Mouse (Mus musculus): ENCODE data around the gene Otud4. TPM values are rescaled to one million over a fixed set of nuclear protein-coding genes. Genes with fewer than 3 reads are reported as not detected.
A peak's percentile ranks its signal among the peaks of the same experiment; 100 is the strongest.

Otud4 gene
- polyA plus RNA-seq, 1 experiment from 2014 or later, result 29.7 TPM

GRCm38 (mm10) chr8:79692531-79692930 lies 53.1 kb downstream of the Otud4 start:
- peaks cover 8% of the 10 kb centered on the region; the same call in 1 of the 2 replicates for H3K36me3 ChIP-seq (ENCODE audit: control insufficient read depth, insufficient read depth, low read length)
- H3K27me3 ChIP-seq (ENCODE audit: control insufficient read depth, insufficient read depth, low read length), result no peaks in the 10 kb centered on the region
- DNase-seq (ENCODE audit: low spot score), result no peak
- H3K4me1 ChIP-seq (replicated peaks; ENCODE audit: control insufficient read depth, insufficient read depth, low read length), result no peaks in the 10 kb centered on the region
- H3K4me3 ChIP-seq (ENCODE audit: low read depth, low read length), result no peak overlapping the region
- no peaks in the 10 kb centered on the region for H3K9me3 ChIP-seq (ENCODE audit: control insufficient read depth, low read length)
- WGBS, result 92% methylated on average over 2 of the region's 2 CpGs
- H3K9ac ChIP-seq (ENCODE audit: low read length), result no peak overlapping the region
- H3K4me2 ChIP-seq (ENCODE audit: low read depth, low read length, severe bottlenecking), result no peak overlapping the region
- ATAC-seq (replicated peaks; ENCODE audit: low FRiP score), result no peak
- H3K27ac ChIP-seq (ENCODE audit: low read depth, low read length), result no peak overlapping the region

DNA sequence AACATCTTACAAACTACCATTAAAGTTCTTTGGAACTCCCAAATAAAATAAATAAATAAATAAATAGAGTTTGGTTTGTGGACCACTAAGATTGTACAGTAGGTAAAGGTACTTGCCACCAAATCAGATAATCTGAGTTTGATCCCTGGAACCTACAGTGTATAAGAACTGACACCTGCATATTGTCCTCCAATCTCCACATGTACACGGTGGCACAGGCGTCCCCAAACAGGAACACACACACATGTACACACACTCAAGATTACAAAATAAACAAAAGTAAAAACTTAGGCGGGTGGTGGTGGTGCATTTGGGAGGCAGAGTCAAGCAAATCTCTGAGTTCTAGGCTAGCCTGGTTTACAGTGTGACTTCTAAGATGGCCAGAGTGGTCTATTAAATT lies 67.3 kb downstream of the Otud4 start:
- peaks cover 10% of the 10 kb centered on the region for H3K36me3 ChIP-seq (ENCODE audit: control insufficient read depth, insufficient read depth, low read length)

DNA sequence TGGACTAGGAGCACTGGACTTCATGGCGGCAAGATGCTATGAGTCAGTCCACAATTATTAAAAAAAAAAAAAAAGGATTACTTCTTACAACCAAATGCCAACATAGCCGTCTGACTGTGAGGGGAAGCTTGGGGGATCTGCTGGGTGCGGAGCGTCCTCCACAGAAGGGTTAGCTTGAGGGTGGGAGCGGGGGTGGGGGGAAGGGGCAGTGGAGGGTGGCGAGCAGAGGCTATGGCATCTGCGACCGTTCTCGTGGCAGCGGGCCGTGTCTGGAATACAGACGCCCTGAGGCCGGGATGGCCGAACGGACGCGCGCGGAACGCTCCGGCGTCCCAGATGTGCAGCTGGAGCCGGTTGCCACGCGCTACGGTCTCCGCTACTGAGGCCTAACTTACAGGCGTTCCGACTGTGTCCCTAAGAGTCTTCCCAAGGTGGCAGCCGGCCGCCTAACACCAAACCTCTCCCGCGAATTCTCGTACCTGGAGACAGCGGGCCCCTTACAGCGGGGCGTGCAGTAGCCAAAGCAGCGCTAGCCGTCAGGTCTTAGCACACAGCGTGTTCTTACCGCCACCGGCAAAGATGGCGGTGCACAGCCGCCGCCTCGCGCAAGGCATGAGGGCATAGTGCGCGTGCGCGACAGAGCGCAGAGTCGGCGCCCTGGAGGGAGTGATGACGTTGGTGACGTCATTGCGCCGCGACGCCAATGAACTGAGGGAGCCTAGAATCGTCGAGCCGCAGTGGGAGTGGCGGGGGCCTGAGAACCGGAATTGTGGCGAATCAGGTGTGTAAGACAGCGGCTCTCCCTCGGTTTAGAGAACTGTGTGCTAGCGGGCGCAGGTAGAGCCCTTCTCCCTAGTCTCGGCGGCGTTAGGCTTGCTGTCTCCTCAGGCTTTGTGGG lies 71.9 kb downstream of the Otud4 start, which contains the start of the genes Abce1 and Anapc10:
Gene Abce1 (minus strand): TSS at position 677 of the 898 bp plus-strand sequence.
Gene Anapc10 (plus strand): TSS at position 757 of the 898 bp plus-strand sequence.
- Histone ChIP-seq H3K36me3 (ENCODE audit: control insufficient read depth, insufficient read depth, low read length) (no peaks in the 10 kb centered on the region), H3K4me3 (ENCODE audit: low read depth, low read length) (peak within 1 kb of the TSS; percentile 89)
- ATAC-seq (replicated peaks; ENCODE audit: low FRiP score), result peak; percentile 98

More for the DNA sequence above, 67.3 kb downstream of the Otud4 start:
- Histone ChIP-seq H3K9ac (ENCODE audit: low read length) (no peak overlapping the region), H3K4me3 (ENCODE audit: low read depth, low read length) (no peak overlapping the region), H3K4me2 (ENCODE audit: low read depth, low read length, severe bottlenecking) (no peak overlapping the region), H3K27ac (ENCODE audit: low read depth, low read length) (no peak overlapping the region), H3K27me3 (ENCODE audit: control insufficient read depth, insufficient read depth, low read length) (no peaks in the 10 kb centered on the region), H3K4me1 (replicated peaks; ENCODE audit: control insufficient read depth, insufficient read depth, low read length) (no peaks in the 10 kb centered on the region), H3K9me3 (ENCODE audit: control insufficient read depth, low read length) (no peaks in the 10 kb centered on the region)
- 91% methylated on average over 3 of the region's 3 CpGs for WGBS
- DNase-seq (ENCODE audit: low spot score), result no peak
- no peak for ATAC-seq (replicated peaks; ENCODE audit: low FRiP score)

GRCm38 (mm10) chr8:79712676-79713075 lies 73.3 kb downstream of the Otud4 start:
- Histone ChIP-seq H3K4me2 (ENCODE audit: low read depth, low read length, severe bottlenecking) (peak overlapping the region; percentile 19; the same call in 1 of the 2 replicates), H3K4me1 (replicated peaks; ENCODE audit: control insufficient read depth, insufficient read depth, low read length) (no peaks in the 10 kb centered on the region), H3K9me3 (ENCODE audit: control insufficient read depth, low read length) (no peaks in the 10 kb centered on the region), H3K27me3 (ENCODE audit: control insufficient read depth, insufficient read depth, low read length) (no peaks in the 10 kb centered on the region), H3K4me3 (ENCODE audit: low read depth, low read length) (no peak overlapping the region), H3K36me3 (ENCODE audit: control insufficient read depth, insufficient read depth, low read length) (no peaks in the 10 kb centered on the region), H3K9ac (ENCODE audit: low read length) (no peak overlapping the region), H3K27ac (ENCODE audit: low read depth, low read length) (no peak overlapping the region)
- ATAC-seq (replicated peaks; ENCODE audit: low FRiP score), result no peak
- WGBS, result 56% methylated on average over 6 of the region's 6 CpGs
- no peak for DNase-seq (ENCODE audit: low spot score)

More for the DNA sequence above, 71.9 kb downstream of the Otud4 start, which contains the start of the genes Abce1 and Anapc10:
- Histone ChIP-seq H3K27ac (ENCODE audit: low read depth, low read length) (peak within 1 kb of the TSS; percentile 57), H3K27me3 (ENCODE audit: control insufficient read depth, insufficient read depth, low read length) (no peaks in the 10 kb centered on the region), H3K9ac (ENCODE audit: low read length) (peak within 1 kb of the TSS; percentile 90), H3K9me3 (ENCODE audit: control insufficient read depth, low read length) (no peaks in the 10 kb centered on the region), H3K4me2 (ENCODE audit: low read depth, low read length, severe bottlenecking) (peak within 1 kb of the TSS; percentile 73), H3K4me1 (replicated peaks; ENCODE audit: control insufficient read depth, insufficient read depth, low read length) (no peaks in the 10 kb centered on the region)
- DNase-seq (ENCODE audit: low spot score), result peak; percentile 98
- whole genome bisulfite sequencing, result 0% methylated on average over 71 of the region's 73 CpGs

- ATAC-seq (replicated peaks; ENCODE audit: low FRiP score) (no peak), DNase-seq (ENCODE audit: low spot score) (no peak)
- no peak overlapping the region for H3K27ac ChIP-seq (ENCODE audit: low read depth, low read length)
- H3K4me3 ChIP-seq (ENCODE audit: low read depth, low read length), result no peak overlapping the region
- H3K27me3 ChIP-seq (ENCODE audit: control insufficient read depth, insufficient read depth, low read length), result no peaks in the 10 kb centered on the region
- no peak overlapping the region for H3K9ac ChIP-seq (ENCODE audit: low read length)
- H3K9me3 ChIP-seq (ENCODE audit: control insufficient read depth, low read length), result no peaks in the 10 kb centered on the region
- no peaks in the 10 kb centered on the region for H3K4me1 ChIP-seq (replicated peaks; ENCODE audit: control insufficient read depth, insufficient read depth, low read length)
- no peak overlapping the region for H3K4me2 ChIP-seq (ENCODE audit: low read depth, low read length, severe bottlenecking)
- no peaks in the 10 kb centered on the region; the same call in 1 of the 2 replicates for H3K36me3 ChIP-seq (ENCODE audit: control insufficient read depth, insufficient read depth, low read length)
Observed at GRCm38 (mm10) chr8:79721537-79721936, 82.1 kb downstream of the Otud4 start.

DNA sequence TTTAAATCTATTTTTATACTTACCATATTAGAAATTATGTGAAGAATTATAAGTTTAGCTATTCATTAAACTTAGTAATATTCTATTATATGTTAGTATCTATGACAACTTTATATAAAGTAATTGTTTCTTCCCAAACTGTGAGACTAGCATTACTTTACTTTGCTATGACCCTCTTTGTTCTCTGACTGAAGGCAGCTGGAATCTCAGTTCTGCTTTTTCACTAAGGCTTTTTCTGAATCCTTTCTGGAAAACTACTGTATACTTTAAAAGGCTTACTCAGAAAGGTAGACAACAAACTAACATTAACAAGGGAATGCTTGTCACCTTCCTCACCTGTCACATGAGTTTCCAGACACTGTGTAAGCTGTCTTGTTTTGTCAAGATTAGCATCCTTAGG lies 83.9 kb downstream of the Otud4 start:
- H3K4me3 ChIP-seq (ENCODE audit: low read depth, low read length), result no peak overlapping the region
- ATAC-seq (replicated peaks; ENCODE audit: low FRiP score) (no peak), DNase-seq (ENCODE audit: low spot score) (no peak)
- H3K9ac ChIP-seq (ENCODE audit: low read length), result no peak overlapping the region
- H3K36me3 ChIP-seq (ENCODE audit: control insufficient read depth, insufficient read depth, low read length), result no peaks in the 10 kb centered on the region; the same call in 1 of the 2 replicates
- H3K9me3 ChIP-seq (ENCODE audit: control insufficient read depth, low read length), result no peaks in the 10 kb centered on the region
- no peak overlapping the region for H3K4me2 ChIP-seq (ENCODE audit: low read depth, low read length, severe bottlenecking)
- H3K27me3 ChIP-seq (ENCODE audit: control insufficient read depth, insufficient read depth, low read length), result no peaks in the 10 kb centered on the region
- no peak overlapping the region for H3K27ac ChIP-seq (ENCODE audit: low read depth, low read length)
- H3K4me1 ChIP-seq (replicated peaks; ENCODE audit: control insufficient read depth, insufficient read depth, low read length), result no peaks in the 10 kb centered on the region

GRCm38 (mm10) chr8:79724589-79724988 lies 85.2 kb downstream of the Otud4 start:
- Histone ChIP-seq H3K4me3 (ENCODE audit: low read depth, low read length) (no peak overlapping the region), H3K4me2 (ENCODE audit: low read depth, low read length, severe bottlenecking) (no peak overlapping the region), H3K36me3 (ENCODE audit: control insufficient read depth, insufficient read depth, low read length) (no peaks in the 10 kb centered on the region; the same call in 1 of the 2 replicates), H3K27ac (ENCODE audit: low read depth, low read length) (no peak overlapping the region), H3K4me1 (replicated peaks; ENCODE audit: control insufficient read depth, insufficient read depth, low read length) (no peaks in the 10 kb centered on the region), H3K9me3 (ENCODE audit: control insufficient read depth, low read length) (no peaks in the 10 kb centered on the region), H3K9ac (ENCODE audit: low read length) (no peak overlapping the region), H3K27me3 (ENCODE audit: control insufficient read depth, insufficient read depth, low read length) (no peaks in the 10 kb centered on the region)
- DNase-seq (ENCODE audit: low spot score) (no peak), ATAC-seq (replicated peaks; ENCODE audit: low FRiP score) (no peak)
- 53% methylated on average over 3 of the region's 3 CpGs for WGBS
